Mouse (Mus musculus): Measurements from ENCODE around the gene Vgll4. TPM values are rescaled to one million over a fixed set of nuclear protein-coding genes. Genes with fewer than 3 reads are reported as not detected.

Vgll4 gene
- 32.1 and 33.7 TPM in 2 replicates for polyA plus RNA-seq (2012; rRNA removed)

- peak; percentile 62 for DNase-seq (ENCODE audit: low spot score)
Measured at GRCm38 (mm10) chr6:114969213-114970120, at the start of gene Vgll4. Gene Vgll4, minus strand, starts transcription at chr6:114969994.

- DNase-seq (ENCODE audit: low spot score): no peak
Measured at GRCm38 (mm10) chr6:115015461-115015860, 45.7 kb upstream of the Vgll4 start.

GRCm38 (mm10) chr6:115013574-115013973, 43.8 kb upstream of the Vgll4 start:
- DNase-seq (ENCODE audit: low spot score): no peak

- no peak for DNase-seq (ENCODE audit: low spot score)
Measured at GRCm38 (mm10) chr6:115011792-115012191, 42.0 kb upstream of the Vgll4 start.

GRCm38 (mm10) chr6:115010815-115011214, 41.0 kb upstream of the Vgll4 start:
- no peak for DNase-seq (ENCODE audit: low spot score)

- DNase-seq (ENCODE audit: low spot score): no peak
Measured at GRCm38 (mm10) chr6:115010304-115010703, 40.5 kb upstream of the Vgll4 start.

- peak; percentile 64 for DNase-seq (ENCODE audit: low spot score)
Measured at GRCm38 (mm10) chr6:115007728-115008127, 37.9 kb upstream of the Vgll4 start.

GRCm38 (mm10) chr6:115006948-115007347, 37.2 kb upstream of the Vgll4 start:
- no peak for DNase-seq (ENCODE audit: low spot score)

GRCm38 (mm10) chr6:115006065-115006464, 36.3 kb upstream of the Vgll4 start:
- no peak for DNase-seq (ENCODE audit: low spot score)

- DNase-seq (ENCODE audit: low spot score): no peak
Measured at GRCm38 (mm10) chr6:115005351-115005890, 35.6 kb upstream of the Vgll4 start.

GRCm38 (mm10) chr6:115004636-115005035, 34.8 kb upstream of the Vgll4 start:
- no peak for DNase-seq (ENCODE audit: low spot score)

- no peak for DNase-seq (ENCODE audit: low spot score)
Measured at GRCm38 (mm10) chr6:114998374-114999031, 28.7 kb upstream of the Vgll4 start.

GRCm38 (mm10) chr6:114997471-114997870, 27.7 kb upstream of the Vgll4 start:
- no peak for DNase-seq (ENCODE audit: low spot score)

GRCm38 (mm10) chr6:114996910-114997309, 27.1 kb upstream of the Vgll4 start:
- DNase-seq (ENCODE audit: low spot score): no peak

GRCm38 (mm10) chr6:114994079-114994478, 24.3 kb upstream of the Vgll4 start:
- no peak for DNase-seq (ENCODE audit: low spot score)

GRCm38 (mm10) chr6:114993659-114994058, 23.9 kb upstream of the Vgll4 start:
- DNase-seq (ENCODE audit: low spot score): no peak

- DNase-seq (ENCODE audit: low spot score): no peak
Measured at GRCm38 (mm10) chr6:114991909-114992308, 22.1 kb upstream of the Vgll4 start.

- DNase-seq (ENCODE audit: low spot score): no peak
Measured at GRCm38 (mm10) chr6:114988619-114988980, 18.8 kb upstream of the Vgll4 start.

GRCm38 (mm10) chr6:114987966-114988618, 18.3 kb upstream of the Vgll4 start:
- peak; percentile 48 for DNase-seq (ENCODE audit: low spot score)

GRCm38 (mm10) chr6:114982671-114983070, 12.9 kb upstream of the Vgll4 start:
- no peak for DNase-seq (ENCODE audit: low spot score)

GRCm38 (mm10) chr6:114979715-114980114, 9.9 kb upstream of the Vgll4 start:
- DNase-seq (ENCODE audit: low spot score): no peak

- no peak for DNase-seq (ENCODE audit: low spot score)
Measured at GRCm38 (mm10) chr6:114976915-114977419, 7.2 kb upstream of the Vgll4 start.

Measured in urinary bladder, adult 2 months (tissue).